Mouse (Mus musculus) thymus, adult 2 months (tissue): ENCODE measurements around the gene Unc13a. TPM values are rescaled to one million over a fixed set of nuclear protein-coding genes. Genes with fewer than 3 reads are reported as not detected.

ENCODE experiments used
- DNase-seq: peaks from one replicate; pipeline ENCODE4 v3.0.0; 2021
- H3K27ac ChIP-seq: fragments of 200-500 bp; 2 replicates; pipeline ENCODE4 v1.5.1; 2012; ENCODE audit warnings: low read length, control low read depth; ENCODE audit not compliant: control insufficient read depth, insufficient read depth
- H3K27me3 ChIP-seq: fragments of 200-500 bp; 2 replicates; pipeline ENCODE4 v1.6.1; 2012; ENCODE audit warnings: mild to moderate bottlenecking, low read length, moderate library complexity, mixed read lengths; ENCODE audit not compliant: control insufficient read depth, insufficient read depth
- H3K36me3 ChIP-seq: fragments of 200-500 bp; 2 replicates; pipeline ENCODE4 v1.6.1; 2012; ENCODE audit warnings: mild to moderate bottlenecking, low read length, moderate library complexity; ENCODE audit not compliant: control insufficient read depth, insufficient read depth
- H3K4me1 ChIP-seq: fragments of 200-500 bp; replicated peaks from 2 replicates; pipeline ENCODE4 v1.6.1; 2012; ENCODE audit warnings: low read length; ENCODE audit not compliant: control insufficient read depth, insufficient read depth
- H3K4me3 ChIP-seq: fragments of 200-500 bp; 2 replicates; pipeline ENCODE4 v1.5.1; 2012; ENCODE audit warnings: mild to moderate bottlenecking, low read length, control low read depth, moderate library complexity; ENCODE audit not compliant: control insufficient read depth, insufficient read depth
- CTCF ChIP-seq: fragments of 200-500 bp; IDR thresholded peaks from 2 replicates; pipeline ENCODE4 v1.5.1; 2012; ENCODE audit warnings: mild to moderate bottlenecking, control low read depth, low read length, moderate library complexity, borderline replicate concordance; ENCODE audit not compliant: control insufficient read depth, poor library complexity, insufficient read depth; ENCODE audit errors: extremely low read depth
- POLR2A ChIP-seq: fragments of 200-500 bp; IDR thresholded peaks from 2 replicates; pipeline ENCODE4 v1.6.1; 2012; ENCODE audit warnings: mild to moderate bottlenecking, low read length, control low read depth, moderate library complexity; ENCODE audit not compliant: control insufficient read depth, poor library complexity, insufficient read depth; ENCODE audit errors: extremely low read depth
- WGBS: fragments of 180-500 bp; shearing (Covaris S2); methylation state at CpG from one replicate; pipeline ENCODE4 v1.1.7; 2018; 5-methylcytosine and 5-hydroxymethylcytosine counted together
- polyA plus RNA-seq: library from polyadenylated mRNA; depleted of rRNA; stranded (reverse); fragments of >200 nt; gene quantifications from 2 replicates; pipeline ENCODE4 v1.2.3, GENCODE M21; 2012

Gene Unc13a
- polyA plus RNA-seq, 1 experiment = 1.6 TPM

DNA sequence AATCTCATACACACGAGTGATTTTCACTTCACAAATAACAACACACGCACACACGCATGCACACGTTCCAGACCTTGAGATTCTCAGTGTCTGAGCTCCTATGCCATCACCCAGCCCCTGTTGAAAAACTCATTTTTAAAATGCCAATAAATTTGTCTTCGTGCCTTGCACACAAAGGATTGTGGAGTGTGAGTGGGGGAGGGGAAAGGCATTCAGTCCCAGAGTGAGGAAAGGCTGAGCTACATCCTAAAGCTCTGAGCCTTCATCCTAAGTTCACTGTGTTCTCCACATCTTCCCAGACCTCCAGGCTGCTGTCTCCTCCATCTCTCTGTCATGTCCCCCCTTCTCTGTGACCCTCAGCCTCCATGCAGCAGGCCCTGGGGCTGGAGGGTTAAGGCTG, 4.3 kb downstream of the Unc13a start:
- DNase-seq = no peak
- no peaks in the 10 kb centered on the region; the same call in 1 of the 2 replicates for H3K27me3 ChIP-seq
- TF ChIP-seq CTCF = no peak
- TF ChIP-seq POLR2A = no peak

DNA sequence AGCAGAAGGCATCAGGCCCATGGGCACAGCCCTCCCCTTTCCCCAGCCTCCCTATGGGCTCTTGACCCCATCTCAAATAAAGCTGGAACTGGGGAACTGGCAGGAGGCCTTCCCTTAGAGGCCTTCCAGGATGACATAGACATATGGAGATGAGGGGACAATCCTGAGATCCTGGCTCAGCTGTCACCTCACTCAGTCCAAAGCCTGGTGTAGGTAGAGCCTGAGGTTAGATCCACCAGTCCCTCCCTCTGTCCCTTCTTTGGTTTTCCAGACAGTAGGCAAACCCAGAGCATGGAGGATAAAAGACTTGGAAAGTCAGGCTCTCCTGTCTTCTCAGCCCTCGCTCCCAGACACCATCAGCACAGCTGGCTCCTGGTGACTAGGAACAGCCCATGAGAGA, 4.7 kb downstream of the Unc13a start:
- Histone ChIP-seq H3K36me3 (no peaks in the 10 kb centered on the region), H3K4me1 (peaks cover 38% of the 10 kb centered on the region), H3K27me3 (no peaks in the 10 kb centered on the region; the same call in 1 of the 2 replicates), H3K27ac (no peak overlapping the region), H3K4me3 (no peak overlapping the region)
- DNase-seq = no peak
- TF ChIP-seq POLR2A = no peak
- no peak for TF ChIP-seq CTCF
- WGBS = 88% methylated on average over 1 of the region's 1 CpGs

More for the DNA sequence above, 4.3 kb downstream of the Unc13a start:
- no peaks in the 10 kb centered on the region for H3K36me3 ChIP-seq
- peaks cover 38% of the 10 kb centered on the region for H3K4me1 ChIP-seq
- WGBS = 89% methylated on average over 5 of the region's 5 CpGs
- H3K27ac ChIP-seq = no peak overlapping the region
- H3K4me3 ChIP-seq = no peak overlapping the region

DNA sequence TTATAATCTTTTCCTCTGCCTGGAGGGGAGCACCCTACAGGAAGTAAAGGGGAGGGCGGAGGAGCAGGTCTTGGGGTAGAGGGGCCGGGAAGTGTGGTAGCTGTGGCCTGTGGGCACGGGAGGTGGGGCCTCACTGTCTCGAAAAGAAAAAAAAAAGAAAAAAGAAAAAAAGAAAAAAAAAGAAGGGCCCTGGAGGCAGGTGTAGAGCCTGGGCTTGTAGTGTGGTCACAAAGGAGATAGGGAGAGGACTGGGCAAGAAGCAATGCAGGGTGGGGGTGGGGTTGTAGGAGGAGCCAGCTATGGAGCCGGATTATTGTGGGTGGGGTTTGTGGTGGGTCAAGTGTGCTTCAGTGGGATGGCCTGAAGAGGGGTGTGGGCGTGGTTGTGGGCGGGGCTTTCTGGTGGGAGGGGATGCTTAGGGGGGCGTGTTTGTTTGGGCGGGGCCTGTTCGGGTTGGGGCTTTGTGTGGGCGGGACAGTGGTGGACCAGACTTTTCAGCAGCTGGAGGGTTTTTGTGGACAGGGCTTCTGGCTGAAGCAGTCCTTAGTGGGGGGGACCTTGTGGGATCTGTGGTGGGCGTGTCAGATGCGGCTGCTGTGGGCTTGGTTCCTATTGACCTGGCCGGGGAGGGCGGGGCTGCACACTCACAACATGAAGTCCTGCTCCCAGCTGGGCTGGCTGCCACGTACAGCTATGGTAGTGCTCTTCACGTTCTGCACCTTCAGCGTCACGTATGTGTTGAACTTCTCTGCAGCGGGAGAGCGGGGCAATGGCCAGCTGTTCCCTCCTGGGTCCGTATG, 6.0 kb downstream of the Unc13a start:
- no peak for TF ChIP-seq CTCF
- no peak for TF ChIP-seq POLR2A
- Histone ChIP-seq H3K4me3 (no peak overlapping the region), H3K27ac (no peak overlapping the region), H3K27me3 (no peaks in the 10 kb centered on the region), H3K36me3 (no peaks in the 10 kb centered on the region), H3K4me1 (peaks cover 31% of the 10 kb centered on the region)
- WGBS = 2% methylated on average over 22 of the region's 22 CpGs
- DNase-seq = peak; percentile 51

DNA sequence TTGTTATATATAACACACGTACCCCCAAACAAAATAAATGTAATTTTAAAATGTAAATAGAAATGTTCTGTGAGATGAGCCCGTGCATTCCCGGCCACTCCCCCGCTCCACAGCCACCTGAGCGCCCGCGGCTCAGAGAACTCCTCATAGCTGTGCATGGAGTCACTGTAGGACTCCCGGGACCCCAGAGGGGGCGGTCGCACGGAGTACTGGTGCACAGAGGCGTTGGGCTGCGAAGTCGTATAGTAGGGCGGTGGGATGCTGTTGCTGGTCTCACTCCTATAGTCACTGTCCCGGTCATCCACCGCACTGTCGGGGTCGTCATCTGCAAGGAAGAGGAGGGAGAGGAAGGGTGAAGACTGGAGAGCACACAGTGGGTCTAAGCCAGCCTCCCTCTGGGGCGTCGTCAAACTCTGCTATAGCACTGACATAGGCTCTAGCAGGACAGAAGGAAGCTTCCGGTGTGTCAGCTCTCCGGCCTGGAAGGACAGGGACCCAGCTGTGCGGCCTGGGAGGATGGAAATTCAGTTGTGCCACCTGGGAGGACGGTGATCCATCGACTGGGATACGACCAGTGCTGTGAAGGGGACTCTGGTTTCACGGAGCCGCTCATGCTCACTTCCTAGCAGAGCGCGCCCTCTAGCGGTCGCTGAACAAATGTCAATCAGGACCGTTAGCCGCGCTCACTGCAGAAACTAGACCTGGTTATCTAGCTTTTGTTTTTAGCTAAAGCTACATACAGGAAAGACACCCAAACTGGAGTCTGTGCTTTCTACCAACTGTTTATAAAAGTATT, 11.0 kb downstream of the Unc13a start:
- H3K36me3 ChIP-seq = no peaks in the 10 kb centered on the region
- no peak overlapping the region for H3K27ac ChIP-seq
- no peak overlapping the region for H3K4me3 ChIP-seq
- H3K4me1 ChIP-seq = peaks cover 17% of the 10 kb centered on the region
- 28% methylated on average over 36 of the region's 36 CpGs for WGBS
- TF ChIP-seq POLR2A (no peak), CTCF (peak; percentile 89)
- no peaks in the 10 kb centered on the region for H3K27me3 ChIP-seq
- peak; percentile 82 for DNase-seq

DNA sequence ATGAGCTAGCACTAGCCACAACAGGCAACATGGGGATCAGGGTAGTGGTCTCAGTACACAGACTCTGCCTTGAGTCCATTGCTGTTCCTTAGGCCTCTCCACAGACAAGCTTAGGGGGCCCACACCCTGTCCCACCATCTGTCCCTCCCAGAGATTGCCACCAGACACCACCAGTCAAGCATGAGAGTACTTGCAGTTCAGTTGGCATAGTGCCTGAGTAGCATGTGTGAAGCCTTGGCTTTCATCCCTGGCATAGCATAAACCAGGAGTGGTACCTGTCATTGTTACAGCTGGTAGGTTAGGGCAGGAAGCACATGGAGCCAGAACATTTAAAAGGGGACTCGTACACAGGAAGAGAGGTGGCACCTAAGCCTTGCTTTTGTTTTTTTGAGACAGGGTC, 11.8 kb downstream of the Unc13a start:
- no peak overlapping the region for H3K4me3 ChIP-seq
- H3K27me3 ChIP-seq = no peaks in the 10 kb centered on the region

DNA sequence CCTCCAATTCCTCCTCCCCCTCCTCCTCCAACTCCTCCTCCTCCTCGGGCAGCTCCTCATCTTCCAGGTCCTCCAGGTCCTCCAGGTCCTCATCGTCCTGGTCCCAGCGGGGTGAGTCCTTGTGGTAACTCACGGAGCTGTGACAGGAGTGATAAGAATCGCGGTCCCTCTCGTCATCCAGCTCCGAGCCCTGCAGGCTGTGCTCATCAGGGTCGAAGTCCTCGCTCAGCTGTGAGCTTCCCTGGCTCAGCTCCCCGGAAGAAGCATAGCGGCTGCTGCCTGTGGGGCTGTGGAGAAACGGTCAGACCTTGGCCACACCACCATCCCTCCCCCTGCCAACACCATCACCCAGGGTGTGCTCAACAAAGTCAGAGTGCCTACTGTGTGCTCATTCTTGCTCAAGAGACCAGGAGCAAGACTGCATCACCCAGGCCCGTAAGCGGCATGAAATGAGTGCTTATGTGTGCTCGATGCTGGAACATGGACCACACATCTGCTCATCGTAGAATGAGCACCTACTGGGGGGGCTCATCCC, 13.0 kb downstream of the Unc13a start:
- no peak for TF ChIP-seq CTCF
- no peak for TF ChIP-seq POLR2A
- H3K27ac ChIP-seq = no peak overlapping the region
- H3K4me1 ChIP-seq = peaks cover 12% of the 10 kb centered on the region
- no peaks in the 10 kb centered on the region for H3K27me3 ChIP-seq
- 34% methylated on average over 17 of the region's 17 CpGs for WGBS
- no peak for DNase-seq
- H3K4me3 ChIP-seq = no peak overlapping the region
- no peaks in the 10 kb centered on the region for H3K36me3 ChIP-seq

More for the DNA sequence above, 11.8 kb downstream of the Unc13a start:
- Histone ChIP-seq H3K27ac (no peak overlapping the region), H3K4me1 (peaks cover 10% of the 10 kb centered on the region), H3K36me3 (no peaks in the 10 kb centered on the region)
- no peak for DNase-seq
- TF ChIP-seq POLR2A (no peak), CTCF (no peak)
- 57% methylated on average over 1 of the region's 1 CpGs for WGBS
